Comparison of ENCODE assay signal across 29 mouse cellular contexts in the genomic region with DNA sequence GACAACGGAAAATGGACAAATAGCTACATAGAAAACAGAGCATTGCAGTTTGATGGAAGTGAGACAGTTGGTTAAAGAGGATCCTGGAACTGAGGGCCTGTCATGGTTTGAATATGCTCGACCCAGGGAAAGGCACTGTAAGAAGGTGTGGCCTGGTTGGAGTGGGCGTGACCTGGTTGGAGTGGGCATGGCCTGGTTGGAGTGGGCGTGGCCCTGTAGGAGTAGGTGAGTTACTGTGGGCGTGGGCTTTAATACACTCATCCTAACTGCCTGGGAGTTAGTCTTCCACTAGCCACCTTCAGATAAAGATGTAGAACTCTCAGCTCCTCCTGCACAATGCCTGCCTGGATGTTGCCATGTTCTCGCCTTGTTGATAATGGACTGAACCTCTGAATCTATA.
DNase-seq lines count a peak whose midpoint lies in the region; ATAC-seq and TF ChIP-seq lines count a peak whose summit lies in the region.
"Had no signal": no experiment of that assay in that cellular context is flagged by ENCODE, and none has a peak within 500 bp of the region (broad histone marks: within the 10 kb centered on the region; RNA-seq: fewer than 3 reads in every experiment).

No protein-coding gene starts in this region.

- no peaks in the 10 kb centered on the region for H3K36me3 ChIP-seq in intestine, embryonic 15.5 days
- no peaks in the 10 kb centered on the region for H3K36me3 ChIP-seq in intestine, postnatal 0 days (ENCODE audit: control insufficient read depth, insufficient read depth)
- H3K36me3 ChIP-seq: forebrain, embryonic 10.5 days; heart, embryonic 12.5 days; heart, embryonic 15.5 days; hindbrain, embryonic 10.5 days; hindbrain, embryonic 13.5 days had no signal

- H3K27ac ChIP-seq in intestine, embryonic 15.5 days, result no peak overlapping the region
- no peak overlapping the region for H3K27ac ChIP-seq in intestine, postnatal 0 days (ENCODE audit: low read depth, low read length)
- H3K27ac ChIP-seq: forebrain, embryonic 10.5 days; forebrain, embryonic 13.5 days; heart, embryonic 15.5 days; hindbrain, embryonic 10.5 days; hindbrain, embryonic 13.5 days had no signal

- H3K9me3 ChIP-seq in intestine, embryonic 15.5 days, result no peaks in the 10 kb centered on the region
- no peaks in the 10 kb centered on the region for H3K9me3 ChIP-seq in intestine, postnatal 0 days (ENCODE audit: control insufficient read depth)
- H3K9me3 ChIP-seq: forebrain, embryonic 10.5 days; forebrain, embryonic 13.5 days; heart, embryonic 12.5 days; heart, embryonic 15.5 days; hindbrain, embryonic 10.5 days; hindbrain, embryonic 13.5 days had no signal

- TF ChIP-seq CTCF in intestine, postnatal 0 days (IDR thresholded peaks at IDR 0.05; ENCODE audit: low read depth), result no peak

- no peak overlapping the region for H3K4me2 ChIP-seq in intestine, embryonic 15.5 days (replicated peaks)
- H3K4me2 ChIP-seq in intestine, postnatal 0 days (replicated peaks; ENCODE audit: low read depth), result no peak overlapping the region
- H3K4me2 ChIP-seq: forebrain, embryonic 13.5 days; heart, embryonic 12.5 days; heart, embryonic 15.5 days; hindbrain, embryonic 13.5 days had no signal

- DNase-seq in 3134 (ENCODE audit: extremely low read depth, insufficient read length, low spot score) (peak; percentile 10), R1 (ENCODE audit: low read depth, low spot score) (peak; percentile 83)
- DNase-seq in c-Kit-negative CD71-positive TER-119-positive erythroid progenitor cells, embryonic 14.5 days (ENCODE audit: low read depth, low spot score), result peak; percentile 0
- no peak for DNase-seq in cerebellum, adult 9-11 months
- no peak for DNase-seq in thymus, postnatal 0 days (ENCODE audit: low spot score)
- DNase-seq: adrenal gland, adult 8-10 months; adrenal gland, postnatal 25 days; B cell, adult 2 months; cerebellum, adult 11-12 months; cerebellum, adult 8-10 months; cerebellum, postnatal 14 days; gastrocnemius, postnatal 14 days; heart, adult 18-20 months; heart, postnatal 10 days; heart, postnatal 36 days had no signal

- H3K27me3 ChIP-seq in intestine, embryonic 15.5 days (replicated peaks), result no peaks in the 10 kb centered on the region; the same call in 1 of the 2 replicates
- H3K27me3 ChIP-seq in intestine, postnatal 0 days (replicated peaks; ENCODE audit: control insufficient read depth, insufficient read depth, low read length), result no peaks in the 10 kb centered on the region
- H3K27me3 ChIP-seq: CH12.LX; forebrain, embryonic 13.5 days had no signal

- 0 out of 2 replicates have a peak, but pooled peaks have one; percentile 28 for ATAC-seq in intestine, embryonic 15.5 days
- no peak for ATAC-seq in intestine, postnatal 0 days
- ATAC-seq in granulocyte monocyte progenitor cell, adult 5-6 weeks (replicated peaks; ENCODE audit: poor library complexity, severe bottlenecking), result no peak
- ATAC-seq: activated CD4-positive, CD25-positive, alpha-beta regulatory T cell, adult 4 months; forebrain, embryonic 13.5 days; forebrain, embryonic 16.5 days; hindbrain, embryonic 16.5 days; intestine, embryonic 16.5 days had no signal

- no peak overlapping the region for H3K9ac ChIP-seq in intestine, embryonic 15.5 days
- H3K9ac ChIP-seq in intestine, postnatal 0 days (ENCODE audit: low read depth, low read length), result no peak overlapping the region
- H3K9ac ChIP-seq: forebrain, embryonic 13.5 days; heart, embryonic 12.5 days; heart, embryonic 15.5 days; hindbrain, embryonic 13.5 days had no signal

- H3K4me1 ChIP-seq in intestine, embryonic 15.5 days (replicated peaks), result no peaks in the 10 kb centered on the region
- H3K4me1 ChIP-seq in intestine, postnatal 0 days (replicated peaks; ENCODE audit: control insufficient read depth, insufficient read depth, low read length), result no peaks in the 10 kb centered on the region
- H3K4me1 ChIP-seq: forebrain, embryonic 10.5 days; forebrain, embryonic 13.5 days; heart, embryonic 12.5 days; heart, embryonic 15.5 days; hindbrain, embryonic 13.5 days had no signal

- no peak overlapping the region for H3K4me3 ChIP-seq in intestine, embryonic 15.5 days (replicated peaks)
- H3K4me3 ChIP-seq in intestine, postnatal 0 days (ENCODE audit: low read depth, low read length), result no peak overlapping the region
- H3K4me3 ChIP-seq: forebrain, embryonic 10.5 days; forebrain, embryonic 13.5 days; heart, embryonic 12.5 days; heart, embryonic 15.5 days; hindbrain, embryonic 10.5 days; hindbrain, embryonic 13.5 days had no signal

- 82% methylated on average over 6 of the region's 6 CpGs for WGBS in intestine, embryonic 15.5 days
- 86% methylated on average over 6 of the region's 6 CpGs for WGBS in intestine, postnatal 0 days

Comparison
In these comparisons a context has a peak if more than half of its experiments do, and no peak if none do; other contexts are left out.
1. DNase-seq: peak in 3134 (single experiment), R1 (single experiment) and c-Kit-negative CD71-positive TER-119-positive erythroid progenitor cells, embryonic 14.5 days (single experiment); none in cerebellum, adult 9-11 months (single experiment) and thymus, postnatal 0 days (single experiment).